Mouse (Mus musculus) kidney, postnatal 25 days (tissue): Measurements from ENCODE around the gene Mon1a.
A peak's percentile ranks its signal among the peaks of the same experiment; 100 is the strongest.

Experiments
- DNase-seq, 2 experiments: peaks; one replicate each; pipeline ENCODE4 v3.0.0; 2021; ENCODE audit warnings: mixed read lengths in 2 of 2

Mon1a gene

GRCm38 (mm10) chr9:107908410-107909158, 20.6 kb downstream of the Mon1a start:
- no peak for DNase-seq

GRCm38 (mm10) chr9:107910025-107910769, 22.2 kb downstream of the Mon1a start:
- DNase-seq: no peak

GRCm38 (mm10) chr9:107914764-107915420, 26.9 kb downstream of the Mon1a start:
- DNase-seq: no peak

- DNase-seq: no peak
Observed at GRCm38 (mm10) chr9:107917895-107918608, 30.1 kb downstream of the Mon1a start.

- DNase-seq: no peak
Observed at GRCm38 (mm10) chr9:107918884-107919283, 30.9 kb downstream of the Mon1a start.

- no peak for DNase-seq
Observed at GRCm38 (mm10) chr9:107919441-107919840, 31.5 kb downstream of the Mon1a start.

GRCm38 (mm10) chr9:107923021-107923420, 35.1 kb downstream of the Mon1a start:
- peak; percentile 65 to 73 for DNase-seq

- no peak for DNase-seq
Observed at GRCm38 (mm10) chr9:107923956-107924355, 36.0 kb downstream of the Mon1a start.

GRCm38 (mm10) chr9:107925251-107925650, 37.3 kb downstream of the Mon1a start:
- DNase-seq: no peak

GRCm38 (mm10) chr9:107926920-107927420, 39.0 kb downstream of the Mon1a start:
- no peak for DNase-seq

GRCm38 (mm10) chr9:107927749-107928148, 39.8 kb downstream of the Mon1a start:
- no peak for DNase-seq

GRCm38 (mm10) chr9:107928169-107928568, 40.2 kb downstream of the Mon1a start, which contains the start of gene Actl11:
Gene Actl11, plus strand, starts transcription at chr9:107928469.
- no peak for DNase-seq

GRCm38 (mm10) chr9:107932221-107932620, 44.3 kb downstream of the Mon1a start:
- no peak for DNase-seq

GRCm38 (mm10) chr9:107934146-107934545, 46.2 kb downstream of the Mon1a start:
- DNase-seq: no peak

GRCm38 (mm10) chr9:107935374-107935773, 47.4 kb downstream of the Mon1a start, which contains the start of gene Camkv:
Gene Camkv, plus strand, starts transcription at chr9:107935674.
- DNase-seq: no peak

GRCm38 (mm10) chr9:107935790-107936214, 47.9 kb downstream of the Mon1a start:
- no peak for DNase-seq

GRCm38 (mm10) chr9:107936215-107936822, 48.4 kb downstream of the Mon1a start:
- DNase-seq: no peak

GRCm38 (mm10) chr9:107936831-107937230, 48.9 kb downstream of the Mon1a start:
- no peak for DNase-seq

GRCm38 (mm10) chr9:107947241-107948194, 59.6 kb downstream of the Mon1a start:
- DNase-seq: no peak

- no peak for DNase-seq
Observed at GRCm38 (mm10) chr9:107949184-107949921, 61.4 kb downstream of the Mon1a start.
